ENCODE assay signal across 9 mouse cellular contexts in genomic region chr3:156561524-156562423, GRCm38 (mm10). TPM values are rescaled to one million over a fixed set of nuclear protein-coding genes. Genes with fewer than 3 reads are reported as not detected.
DNase-seq lines count a peak whose midpoint lies in the region; ATAC-seq lines count a peak whose summit lies in the region.
"Had no signal": no experiment of that assay in that cellular context is flagged by ENCODE, and none has a peak within 500 bp of the region (broad histone marks: within the 10 kb centered on the region; RNA-seq: fewer than 3 reads in every experiment).

TSS of gene Negr1 (plus strand) at chr3:156561794.

- peaks cover 19% of the 10 kb centered on the region for H3K27me3 ChIP-seq in lung, embryonic 16.5 days (ENCODE audit: control insufficient read depth, insufficient read depth, low read depth, low read length)

- H3K4me3 ChIP-seq in lung, embryonic 16.5 days (ENCODE audit: low read length) = peak within 1 kb of the TSS; percentile 54

- DNase-seq in NIH3T3 (ENCODE audit: low read depth) = peak; percentile 81
- peak; percentile 92 for DNase-seq in cerebellum, adult 9-11 months
- peak; percentile 66 to 86 for DNase-seq in frontal cortex, adult 2 months (ENCODE audit: extremely low spot score in 1 of 2, low spot score in 1 of 2)
- DNase-seq in heart, postnatal 4 days = peak; percentile 62
- DNase-seq in layer of hippocampus, postnatal 10 days (ENCODE audit: low spot score in 2 of 2) = peak; percentile 82 to 89
- peak; percentile 69 for DNase-seq in ovary, postnatal 36 days (ENCODE audit: low spot score)

- no peaks in the 10 kb centered on the region for H3K36me3 ChIP-seq in lung, embryonic 16.5 days (ENCODE audit: control insufficient read depth, insufficient read depth, low read length)

- H3K9me3 ChIP-seq in lung, embryonic 16.5 days (ENCODE audit: control insufficient read depth, low read length) = no peaks in the 10 kb centered on the region

- WGBS in lung, embryonic 16.5 days = under 1% methylated on average over 77 of the region's 79 CpGs

- H3K9ac ChIP-seq in lung, embryonic 16.5 days (ENCODE audit: low read length) = peak within 1 kb of the TSS; percentile 66

- peaks cover 2% of the 10 kb centered on the region; the same call in 1 of the 2 replicates for H3K4me1 ChIP-seq in lung, embryonic 16.5 days (replicated peaks; ENCODE audit: control insufficient read depth, insufficient read depth, low read length)

- H3K27ac ChIP-seq in lung, embryonic 16.5 days (ENCODE audit: low read length) = peak within 1 kb of the TSS; percentile 70

- H3K4me2 ChIP-seq in lung, embryonic 16.5 days (ENCODE audit: low read depth, low read length) = peak within 1 kb of the TSS; percentile 94

- peak; percentile 83 for ATAC-seq in lung, embryonic 16.5 days (ENCODE audit: low read depth)
- no peak for ATAC-seq in activated CD4-positive, CD25-positive, alpha-beta regulatory T cell, adult 4 months

RNA-seq across cellular contexts. Expression of gene Negr1, which starts in this region (rescaled TPM):
- 84.3 and 94.2 TPM in 2 replicates for polyA plus RNA-seq in frontal cortex, adult 2 months (2012; rRNA removed)
- total RNA-seq in heart, postnatal 4 days (2021) = 1 to 10 TPM in 1 of 2 experiments, under 1 TPM in 1; 0.61 to 1.4 TPM
- total RNA-seq in layer of hippocampus, postnatal 10 days (2021) = 100 to 1,000 TPM; 127 to 140 TPM
- polyA plus RNA-seq in lung, embryonic 16.5 days (2015; fragmentation: Nextera tagmentation; extraction: Ambion mirVana) = 5.3 and 7.0 TPM in 2 replicates
- polyA plus RNA-seq in activated CD4-positive, CD25-positive, alpha-beta regulatory T cell, adult 4 months (2017; shearing (Covaris generic)) = under 1 TPM in 1 of 2 experiments, not detected in 1; 0.69 TPM
- total RNA-seq: MEL had no signal

Comparison
In these comparisons a context has a peak if more than half of its experiments do, and no peak if none do; other contexts are left out.
1. RNA of gene Negr1 (total RNA-seq): 127 to 140 TPM in layer of hippocampus, postnatal 10 days; 0.61 to 1.4 TPM in heart, postnatal 4 days; every median in the first group is over 10 times any median in the second.
2. RNA of gene Negr1 (polyA plus RNA-seq): 84.3 to 94.2 TPM in frontal cortex, adult 2 months; 5.3 to 7.0 TPM in lung, embryonic 16.5 days and 0.69 TPM in activated CD4-positive, CD25-positive, alpha-beta regulatory T cell, adult 4 months; every median in the first group is over 10 times any median in the second.
3. Peak in every context shown above with its lines, with median percentiles within 50 percentile points of each other: DNase-seq.